Mouse (Mus musculus) neural tube, embryonic 12.5 days (tissue): Measurements from ENCODE around the gene Tbxas1. TPM values are rescaled to one million over a fixed set of nuclear protein-coding genes. Genes with fewer than 3 reads are reported as not detected.

Experiments used
- ATAC-seq: fragments of 200-750 bp; cut with Nextera tagmentation; 2 replicates; pipeline ENCODE4 v1.8.0; 2017; ENCODE audit warnings: low read depth, mild to moderate bottlenecking, moderate TSS enrichment, moderate library complexity; ENCODE audit not compliant: low FRiP score
- H3K27ac ChIP-seq: fragments of 300-500 bp; sonication (generic); 2 replicates; pipeline ENCODE4 v1.5.1; 2016
- H3K27me3 ChIP-seq: fragments of 300-500 bp; sonication (generic); replicated peaks from 2 replicates; pipeline ENCODE4 v1.6.1; 2016; ENCODE audit warnings: mild to moderate bottlenecking
- H3K36me3 ChIP-seq: fragments of 300-500 bp; sonication (generic); 2 replicates; pipeline ENCODE4 v1.6.1; 2016; ENCODE audit warnings: mild to moderate bottlenecking
- H3K4me1 ChIP-seq: fragments of 300-500 bp; sonication (generic); 2 replicates; pipeline ENCODE4 v1.6.1; 2016
- H3K4me2 ChIP-seq: fragments of 300-500 bp; sonication (generic); replicated peaks from 2 replicates; pipeline ENCODE4 v1.6.1; 2016; ENCODE audit warnings: mild to moderate bottlenecking
- H3K4me3 ChIP-seq: fragments of 300-500 bp; sonication (generic); 2 replicates; pipeline ENCODE4 v1.5.1; 2016
- H3K9ac ChIP-seq: fragments of 300-500 bp; sonication (generic); 2 replicates; pipeline ENCODE4 v1.6.1; 2016; ENCODE audit warnings: mild to moderate bottlenecking
- H3K9me3 ChIP-seq: fragments of 300-500 bp; sonication (generic); 2 replicates; pipeline ENCODE4 v1.6.1; 2016; ENCODE audit warnings: mild to moderate bottlenecking
- WGBS: fragments of 180-500 bp; shearing (Covaris S2); methylation state at CpG from one replicate; pipeline ENCODE4 v1.1.7; 2016; 5-methylcytosine and 5-hydroxymethylcytosine counted together
- polyA plus RNA-seq: library from polyadenylated mRNA; unstranded; fragments of >200 nt; fragmentation: Nextera tagmentation; extraction: Ambion mirVana; gene quantifications from 2 replicates; pipeline ENCODE4 v1.2.1, GENCODE M21; 2016

Gene Tbxas1
- polyA plus RNA-seq, 1 experiment from 2014 or later = 2.3 TPM

GRCm38 (mm10) chr6:38974162-38974525, 98.9 kb downstream of the Tbxas1 start:
- Histone ChIP-seq H3K27ac (no peak overlapping the region), H3K36me3 (no peaks in the 10 kb centered on the region), H3K27me3 (no peaks in the 10 kb centered on the region), H3K4me1 (0 out of 2 replicates have a peak, but pooled peaks cover 6% of the 10 kb centered on the region), H3K9me3 (no peaks in the 10 kb centered on the region), H3K4me2 (no peak overlapping the region), H3K9ac (no peak overlapping the region), H3K4me3 (no peak overlapping the region)
- ATAC-seq = no peak
- WGBS = 82% methylated on average over 1 of the region's 1 CpGs

- ATAC-seq = no peak
- Histone ChIP-seq H3K4me2 (no peak overlapping the region), H3K27ac (no peak overlapping the region), H3K9ac (no peak overlapping the region), H3K9me3 (no peaks in the 10 kb centered on the region), H3K27me3 (no peaks in the 10 kb centered on the region), H3K4me3 (no peak overlapping the region), H3K4me1 (0 out of 2 replicates have a peak, but pooled peaks cover 6% of the 10 kb centered on the region), H3K36me3 (no peaks in the 10 kb centered on the region)
- WGBS = 87% methylated on average over 8 of the region's 8 CpGs
Observed at GRCm38 (mm10) chr6:38974536-38975268, 99.5 kb downstream of the Tbxas1 start.

GRCm38 (mm10) chr6:38975866-38976265, 100.7 kb downstream of the Tbxas1 start:
- H3K36me3 ChIP-seq = no peaks in the 10 kb centered on the region
- no peak overlapping the region for H3K4me2 ChIP-seq
- no peak overlapping the region for H3K9ac ChIP-seq
- no peaks in the 10 kb centered on the region for H3K27me3 ChIP-seq
- no peaks in the 10 kb centered on the region for H3K9me3 ChIP-seq
- no peak overlapping the region for H3K27ac ChIP-seq
- ATAC-seq = no peak
- 0 out of 2 replicates have a peak, but pooled peaks cover 3% of the 10 kb centered on the region for H3K4me1 ChIP-seq
- WGBS = 90% methylated on average over 4 of the region's 4 CpGs
- H3K4me3 ChIP-seq = no peak overlapping the region

- H3K9me3 ChIP-seq = no peaks in the 10 kb centered on the region
- H3K36me3 ChIP-seq = no peaks in the 10 kb centered on the region
- ATAC-seq = no peak
- H3K4me2 ChIP-seq = no peak overlapping the region
- no peak overlapping the region for H3K9ac ChIP-seq
- no peaks in the 10 kb centered on the region for H3K4me1 ChIP-seq
- 81% methylated on average over 2 of the region's 2 CpGs for WGBS
- no peaks in the 10 kb centered on the region for H3K27me3 ChIP-seq
- H3K27ac ChIP-seq = no peak overlapping the region
- no peak overlapping the region for H3K4me3 ChIP-seq
Observed at GRCm38 (mm10) chr6:38976355-38976754, 101.2 kb downstream of the Tbxas1 start.

GRCm38 (mm10) chr6:38980921-38981715, 105.9 kb downstream of the Tbxas1 start:
- H3K4me3 ChIP-seq = no peak overlapping the region
- H3K4me1 ChIP-seq = no peaks in the 10 kb centered on the region
- H3K27ac ChIP-seq = no peak overlapping the region
- no peaks in the 10 kb centered on the region for H3K36me3 ChIP-seq
- no peak for ATAC-seq
- H3K4me2 ChIP-seq = no peak overlapping the region
- WGBS = 82% methylated on average over 11 of the region's 11 CpGs
- H3K27me3 ChIP-seq = no peaks in the 10 kb centered on the region
- no peaks in the 10 kb centered on the region for H3K9me3 ChIP-seq
- no peak overlapping the region for H3K9ac ChIP-seq

GRCm38 (mm10) chr6:38982071-38982470, 106.9 kb downstream of the Tbxas1 start:
- Histone ChIP-seq H3K36me3 (no peaks in the 10 kb centered on the region), H3K4me2 (no peak overlapping the region), H3K4me3 (no peak overlapping the region), H3K27ac (no peak overlapping the region), H3K9me3 (no peaks in the 10 kb centered on the region), H3K4me1 (no peaks in the 10 kb centered on the region), H3K27me3 (no peaks in the 10 kb centered on the region), H3K9ac (no peak overlapping the region)
- WGBS = 96% methylated on average over 8 of the region's 8 CpGs
- ATAC-seq = no peak

- H3K4me1 ChIP-seq = no peaks in the 10 kb centered on the region
- H3K9ac ChIP-seq = no peak overlapping the region
- H3K9me3 ChIP-seq = no peaks in the 10 kb centered on the region
- no peaks in the 10 kb centered on the region for H3K27me3 ChIP-seq
- no peak overlapping the region for H3K4me2 ChIP-seq
- no peak overlapping the region for H3K4me3 ChIP-seq
- H3K27ac ChIP-seq = no peak overlapping the region
- ATAC-seq = no peak
- H3K36me3 ChIP-seq = no peaks in the 10 kb centered on the region
- 85% methylated on average over 4 of the region's 4 CpGs for WGBS
Observed at GRCm38 (mm10) chr6:38982656-38983055, 107.5 kb downstream of the Tbxas1 start.

- no peak overlapping the region for H3K27ac ChIP-seq
- no peak overlapping the region for H3K4me2 ChIP-seq
- no peaks in the 10 kb centered on the region for H3K36me3 ChIP-seq
- ATAC-seq = no peak
- H3K4me1 ChIP-seq = no peaks in the 10 kb centered on the region
- H3K9me3 ChIP-seq = no peaks in the 10 kb centered on the region
- no peak overlapping the region for H3K9ac ChIP-seq
- WGBS = 74% methylated on average over 7 of the region's 7 CpGs
- no peaks in the 10 kb centered on the region for H3K27me3 ChIP-seq
- H3K4me3 ChIP-seq = no peak overlapping the region
Observed at GRCm38 (mm10) chr6:38983060-38983459, 107.9 kb downstream of the Tbxas1 start.

GRCm38 (mm10) chr6:38984626-38985025, 109.4 kb downstream of the Tbxas1 start:
- no peak for ATAC-seq
- WGBS = 87% methylated on average over 2 of the region's 2 CpGs

GRCm38 (mm10) chr6:38986641-38987040, 111.4 kb downstream of the Tbxas1 start:
- H3K4me1 ChIP-seq = no peaks in the 10 kb centered on the region
- no peaks in the 10 kb centered on the region for H3K36me3 ChIP-seq
- H3K9me3 ChIP-seq = no peaks in the 10 kb centered on the region
- ATAC-seq = no peak
- H3K9ac ChIP-seq = no peak overlapping the region
- 74% methylated on average over 10 of the region's 10 CpGs for WGBS
- no peak overlapping the region for H3K4me3 ChIP-seq
- no peak overlapping the region for H3K27ac ChIP-seq
- no peaks in the 10 kb centered on the region for H3K27me3 ChIP-seq
- no peak overlapping the region for H3K4me2 ChIP-seq

More at GRCm38 (mm10) chr6:38984626-38985025, 109.4 kb downstream of the Tbxas1 start:
- Histone ChIP-seq H3K4me3 (no peak overlapping the region), H3K4me2 (no peak overlapping the region), H3K36me3 (no peaks in the 10 kb centered on the region), H3K27me3 (no peaks in the 10 kb centered on the region), H3K9me3 (no peaks in the 10 kb centered on the region), H3K4me1 (no peaks in the 10 kb centered on the region), H3K9ac (no peak overlapping the region), H3K27ac (no peak overlapping the region)

GRCm38 (mm10) chr6:38992016-38992415, 116.8 kb downstream of the Tbxas1 start:
- ATAC-seq = no peak
- WGBS = 66% methylated on average over 4 of the region's 4 CpGs
- Histone ChIP-seq H3K36me3 (no peaks in the 10 kb centered on the region), H3K4me2 (no peak overlapping the region), H3K4me3 (no peak overlapping the region), H3K27me3 (no peaks in the 10 kb centered on the region), H3K4me1 (no peaks in the 10 kb centered on the region), H3K27ac (no peak overlapping the region), H3K9ac (no peak overlapping the region), H3K9me3 (no peaks in the 10 kb centered on the region)

GRCm38 (mm10) chr6:38995774-38996173, 120.6 kb downstream of the Tbxas1 start:
- no peaks in the 10 kb centered on the region for H3K27me3 ChIP-seq
- no peak overlapping the region for H3K4me2 ChIP-seq
- H3K27ac ChIP-seq = no peak overlapping the region
- no peaks in the 10 kb centered on the region for H3K36me3 ChIP-seq
- no peak overlapping the region for H3K4me3 ChIP-seq
- ATAC-seq = no peak
- no peaks in the 10 kb centered on the region for H3K4me1 ChIP-seq
- no peak overlapping the region for H3K9ac ChIP-seq
- H3K9me3 ChIP-seq = no peaks in the 10 kb centered on the region
- 83% methylated on average over 3 of the region's 3 CpGs for WGBS
